Mouse (Mus musculus) left cerebral cortex, adult 2 months (tissue): ENCODE results near the gene Kalrn. TPM values are rescaled to one million over a fixed set of nuclear protein-coding genes. Genes with fewer than 3 reads are reported as not detected.
A peak's percentile ranks its signal among the peaks of the same experiment; 100 is the strongest.

Source experiments
- DNase-seq, 2 experiments: peaks; one replicate each; pipeline ENCODE4 v3.0.0; 2021 to 2022; ENCODE audit warnings: low spot score in 2 of 2, mixed read lengths in 1 of 2; ENCODE audit errors: extremely low spot score in 1 of 2
- H3K27ac ChIP-seq: fragments of 200-600 bp; 2 replicates; pipeline ENCODE4 v1.8.1; 2022
- H3K4me3 ChIP-seq: fragments of 200-600 bp; 2 replicates; pipeline ENCODE4 v1.8.1; 2022
- CTCF ChIP-seq: fragments of 200-600 bp; IDR thresholded peaks from 2 replicates; pipeline ENCODE4 v1.8.1; 2022; ENCODE audit warnings: antibody characterized with exemption, mild to moderate bottlenecking, moderate library complexity
- intact Hi-C: fragments of 180-260 bp; cut with DNase I; formaldehyde crosslinking; loops from one replicate; pipeline ENCODE4 v1.15.1; 2025
- total RNA-seq, 2 experiments: library from RNA; stranded (reverse); gene quantifications; 2 replicates each; pipeline ENCODE4 v1.2.3; 2021

Gene Kalrn
- total RNA-seq, 2 experiments from 2014 or later, result 539 to 570 TPM

GRCm38 (mm10) chr16:33923001-33923316 is 650.4 kb downstream of the Kalrn start:
- no peak overlapping the region for H3K4me3 ChIP-seq
- peak overlapping the region; percentile 28; the same call in 1 of the 2 replicates for H3K27ac ChIP-seq
- intact Hi-C loops, result no loop called here
- TF ChIP-seq CTCF, result no peak
- no peak for DNase-seq

GRCm38 (mm10) chr16:33922111-33923000 is 651.0 kb downstream of the Kalrn start:
- intact Hi-C loops, result no loop called here

GRCm38 (mm10) chr16:33921514-33921913 is 651.8 kb downstream of the Kalrn start:
- Histone ChIP-seq H3K27ac (no peak overlapping the region; the same call in 1 of the 2 replicates), H3K4me3 (no peak overlapping the region)
- no peak for TF ChIP-seq CTCF
- DNase-seq, result no peak
- intact Hi-C loops, result no loop called here

More at GRCm38 (mm10) chr16:33922111-33923000, 651.0 kb downstream of the Kalrn start:
- Histone ChIP-seq H3K4me3 (no peak overlapping the region), H3K27ac (peak overlapping the region; percentile 28; the same call in 1 of the 2 replicates)
- no peak for TF ChIP-seq CTCF
- no peak for DNase-seq

Other genes starting within 250 kb of the Kalrn start
- not detected for gene Ropn1, start 76.4 kb upstream of the Kalrn start, total RNA-seq
- gene Ccdc14, start 117.1 kb upstream of the Kalrn start, total RNA-seq, result 1 to 10 TPM; 2.1 to 3.4 TPM
- 10 to 100 TPM; 14.5 to 14.9 TPM for gene Mylk, start 171.7 kb upstream of the Kalrn start, total RNA-seq